Mouse (Mus musculus) duodenum, adult 2 months (tissue): ENCODE measurements around the gene Poldip2. TPM values are rescaled to one million over a fixed set of nuclear protein-coding genes. Genes with fewer than 3 reads are reported as not detected.

Experiments
- polyA plus RNA-seq: library from polyadenylated mRNA; depleted of rRNA; stranded (reverse); fragments of >200 nt; gene quantifications from 2 replicates; pipeline ENCODE4 v1.2.3, GENCODE M21; 2012; ENCODE audit warnings: low replicate concordance; rRNA removed

Poldip2 gene
- polyA plus RNA-seq = 21.7 and 26.2 TPM in 2 replicates

DNA sequence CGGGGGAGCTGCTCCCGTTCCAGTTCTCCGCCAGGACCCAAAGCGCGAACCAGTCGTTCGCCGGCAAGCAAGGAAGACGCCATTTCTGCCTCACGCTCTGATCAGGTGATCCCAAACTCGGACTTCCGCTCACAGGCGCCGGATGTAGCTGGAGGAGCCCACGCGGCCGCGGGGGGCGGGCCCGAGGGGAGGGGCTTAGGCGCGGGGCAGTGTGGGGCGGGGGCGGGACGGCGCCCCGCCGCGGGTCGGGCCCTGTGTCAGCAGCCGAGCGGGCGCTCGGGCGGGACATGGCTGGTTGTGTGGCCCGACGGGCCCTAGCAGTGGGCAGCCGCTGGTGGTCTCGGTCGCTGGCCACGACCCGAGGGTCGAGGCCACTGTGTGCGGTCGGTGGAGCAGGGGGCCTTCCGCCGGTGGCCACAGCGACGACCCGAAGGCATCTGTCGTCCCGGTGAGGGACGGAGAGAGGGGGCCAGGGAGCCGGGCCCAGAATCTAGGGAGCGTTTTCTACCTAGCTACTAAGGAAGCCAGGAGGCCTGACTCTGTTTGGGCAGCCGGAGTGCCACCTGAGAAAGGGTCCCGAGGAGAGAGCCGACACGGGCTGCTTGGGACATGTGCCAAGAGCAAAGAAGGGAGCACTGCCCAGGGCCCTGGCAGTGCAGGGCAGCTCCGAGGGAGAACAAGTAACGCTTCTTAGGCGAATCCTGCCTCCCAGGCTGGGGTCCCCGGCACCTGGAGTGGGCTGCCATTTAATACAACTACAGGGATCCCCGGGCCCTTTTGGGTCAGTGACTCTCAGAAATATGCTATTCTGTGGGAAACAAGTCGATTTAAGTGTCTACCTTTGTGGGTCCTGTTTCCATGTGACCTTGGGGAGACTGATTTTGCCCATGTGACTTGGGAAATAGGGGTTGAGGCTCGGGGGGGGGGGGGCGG, at the start of gene Poldip2, which contains the start of gene Tmem199:
TSS of gene Poldip2 (plus strand) at position 169 of the 933 bp plus-strand sequence.
TSS of gene Tmem199 (minus strand) at position 148 of the 933 bp plus-strand sequence.

GRCm38 (mm10) chr11:78465568-78466180, 46.3 kb upstream of the Poldip2 start, which contains the start of gene Slc46a1:
TSS of gene Slc46a1 (plus strand) at chr11:78465697.

DNA sequence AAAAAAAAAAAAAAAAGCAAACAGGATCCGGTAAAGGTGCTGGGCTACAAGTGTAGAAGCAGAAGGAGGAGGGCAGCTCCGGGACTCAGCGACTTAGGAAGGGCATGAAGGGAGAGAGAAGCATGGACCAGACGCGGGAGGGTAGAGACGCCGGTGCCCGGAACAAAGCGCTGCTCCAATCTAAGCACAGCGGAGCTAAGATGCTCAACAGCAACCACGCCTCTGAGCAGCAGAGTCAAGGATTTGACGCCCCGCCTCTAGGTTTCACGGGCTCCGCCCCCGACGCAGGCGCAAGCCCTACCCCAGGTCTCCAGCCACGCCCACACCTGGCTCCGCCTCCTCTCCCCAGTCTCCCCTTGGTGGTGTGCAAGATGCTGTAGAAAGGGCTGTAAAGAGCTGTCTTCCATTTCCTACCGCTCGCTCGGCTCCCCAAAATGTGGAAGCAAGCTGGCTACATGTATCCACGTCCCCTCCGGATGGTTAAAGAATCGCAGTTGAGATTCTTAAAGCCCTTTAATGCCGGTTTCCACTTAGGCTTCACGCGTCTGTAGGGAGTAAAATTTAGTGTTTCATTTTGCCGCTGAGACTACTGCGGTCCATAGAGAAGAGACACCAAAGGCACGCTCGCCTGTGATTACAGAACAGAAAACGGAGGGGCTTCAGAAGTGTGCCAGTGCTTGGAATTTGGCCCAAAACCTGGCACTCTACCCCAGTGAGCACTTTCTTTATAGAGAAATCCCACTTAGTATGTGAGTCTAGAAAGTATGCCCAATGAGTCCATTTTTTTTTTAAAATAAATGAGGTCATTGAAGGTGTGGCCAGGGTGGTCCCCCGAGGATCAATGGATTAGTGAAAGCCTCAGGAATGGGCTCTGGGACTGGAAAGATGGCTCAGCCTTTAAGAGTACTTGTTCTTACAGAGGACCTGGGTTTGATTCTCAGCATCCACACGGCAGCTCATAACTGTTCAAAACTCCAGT, 14.2 kb upstream of the Poldip2 start, which contains the start of gene Sarm1:
TSS of gene Sarm1 (minus strand) at position 211 of the 979 bp plus-strand sequence.

DNA sequence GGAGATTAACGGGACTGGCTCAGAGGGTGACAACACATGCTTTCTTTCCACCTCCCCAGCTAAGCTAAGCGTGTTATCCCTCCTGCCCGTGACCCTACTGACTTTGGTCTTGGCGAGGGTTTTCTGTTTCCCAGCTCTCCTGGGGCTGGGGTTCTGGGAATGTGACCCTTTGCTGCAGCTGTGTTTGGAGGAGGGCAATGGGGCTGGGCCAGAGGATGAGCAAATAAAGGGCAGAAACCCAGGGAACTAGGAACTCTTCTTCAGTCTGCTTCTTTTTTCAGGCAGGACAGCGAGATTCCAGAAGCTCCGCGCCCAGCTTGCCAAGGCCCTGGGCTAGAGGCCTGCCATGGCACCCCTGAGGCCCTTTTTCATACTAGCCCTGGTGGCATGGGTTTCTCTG, 13.0 kb upstream of the Poldip2 start, which contains the start of gene Vtn:
TSS of gene Vtn (plus strand) at position 88 of the 400 bp plus-strand sequence.

GRCm38 (mm10) chr11:78502909-78503650, 8.9 kb upstream of the Poldip2 start, which contains the start of gene Sebox:
TSS of gene Sebox (plus strand) at chr11:78503447.

DNA sequence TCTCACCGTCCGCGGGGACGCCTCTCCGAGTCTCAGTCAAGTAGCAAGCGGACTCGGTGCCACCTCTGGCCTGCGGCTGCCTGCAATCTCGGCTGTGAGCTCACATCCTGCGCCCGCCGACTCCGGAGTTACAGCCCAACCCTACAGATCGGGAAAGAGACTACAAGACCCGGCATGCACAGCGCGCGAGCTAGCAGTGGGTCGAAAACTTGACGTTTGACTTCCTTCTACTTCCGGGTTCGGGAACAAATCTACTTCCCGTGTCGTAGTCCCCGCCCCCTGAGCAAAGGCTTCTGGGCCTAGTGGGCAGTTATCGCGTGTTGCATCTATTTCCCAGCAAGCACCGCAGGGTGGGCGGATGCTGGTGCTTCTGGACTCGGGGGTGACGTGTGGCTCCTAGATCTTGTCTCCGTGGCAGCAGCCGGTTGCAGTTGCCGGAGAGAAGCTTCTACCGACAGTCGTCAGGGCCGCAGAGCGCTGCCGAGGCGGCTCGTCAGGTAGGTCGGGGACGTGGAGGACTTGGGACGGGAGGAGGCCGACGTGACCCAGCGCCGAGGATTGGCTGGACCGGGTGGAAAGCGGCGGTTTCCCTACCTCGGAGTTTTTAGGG, 24.2 kb downstream of the Poldip2 start, which contains the start of the genes Tnfaip1 and Ift20:
TSS of gene Tnfaip1 (minus strand) at position 253 of the 610 bp plus-strand sequence.
TSS of gene Ift20 (plus strand) at position 282 of the 610 bp plus-strand sequence.

GRCm38 (mm10) chr11:78550168-78551058, 38.4 kb downstream of the Poldip2 start, which contains the start of gene Tmem97:
TSS of gene Tmem97 (minus strand) at chr11:78550777.

Other genes starting within 250 kb of the Poldip2 start
- 0.12 and 0.16 TPM in 2 replicates for gene BC030499, start 221.4 kb upstream of the Poldip2 start, polyA plus RNA-seq
- 7.9 and 16.4 TPM in 2 replicates for gene Spag5, start 210.7 kb upstream of the Poldip2 start, polyA plus RNA-seq
- gene Aldoc, start 189.2 kb upstream of the Poldip2 start, polyA plus RNA-seq = 13.5 and 30.0 TPM in 2 replicates
- 90.6 and 95.6 TPM in 2 replicates for gene Pigs, start 183.8 kb upstream of the Poldip2 start, polyA plus RNA-seq
- gene Unc119, start 168.7 kb upstream of the Poldip2 start, polyA plus RNA-seq = 15.2 and 20.6 TPM in 2 replicates
- not detected in 2 replicates for gene Foxn1, start 125.6 kb upstream of the Poldip2 start, polyA plus RNA-seq
- gene Slc13a2, start 90.0 kb upstream of the Poldip2 start, polyA plus RNA-seq = 12.7 and 401 TPM in 2 replicates
- 455 and 700 TPM in 2 replicates for gene Slc46a1, start 46.5 kb upstream of the Poldip2 start, polyA plus RNA-seq
- 0.36 and 0.68 TPM in 2 replicates for gene Sarm1, start 14.4 kb upstream of the Poldip2 start, polyA plus RNA-seq
- gene Vtn, start 13.1 kb upstream of the Poldip2 start, polyA plus RNA-seq = 1.8 and 2.6 TPM in 2 replicates
- gene Sebox, start 8.7 kb upstream of the Poldip2 start, polyA plus RNA-seq = not detected in 2 replicates
- 4.4 and 5.1 TPM in 2 replicates for gene Tmem199, start within 50 bp of the Poldip2 start, polyA plus RNA-seq
- gene Tnfaip1, start 24.1 kb downstream of the Poldip2 start, polyA plus RNA-seq = 34.4 and 36.2 TPM in 2 replicates
- 113 and 115 TPM in 2 replicates for gene Ift20, start 24.2 kb downstream of the Poldip2 start, polyA plus RNA-seq
- 29.6 and 51.8 TPM in 2 replicates for gene Tmem97, start 38.6 kb downstream of the Poldip2 start, polyA plus RNA-seq
- gene Nlk, start 185.2 kb downstream of the Poldip2 start, polyA plus RNA-seq = 6.2 and 7.0 TPM in 2 replicates
- 31.3 and 36.5 TPM in 2 replicates for gene Ccnq, start 239.5 kb downstream of the Poldip2 start, polyA plus RNA-seq